Mouse (Mus musculus): Measurements from ENCODE around the gene Abhd16b. TPM values are rescaled to one million over a fixed set of nuclear protein-coding genes. Genes with fewer than 3 reads are reported as not detected.

Abhd16b gene
- total RNA-seq, 2 experiments from 2014 or later, result not detected

DNA sequence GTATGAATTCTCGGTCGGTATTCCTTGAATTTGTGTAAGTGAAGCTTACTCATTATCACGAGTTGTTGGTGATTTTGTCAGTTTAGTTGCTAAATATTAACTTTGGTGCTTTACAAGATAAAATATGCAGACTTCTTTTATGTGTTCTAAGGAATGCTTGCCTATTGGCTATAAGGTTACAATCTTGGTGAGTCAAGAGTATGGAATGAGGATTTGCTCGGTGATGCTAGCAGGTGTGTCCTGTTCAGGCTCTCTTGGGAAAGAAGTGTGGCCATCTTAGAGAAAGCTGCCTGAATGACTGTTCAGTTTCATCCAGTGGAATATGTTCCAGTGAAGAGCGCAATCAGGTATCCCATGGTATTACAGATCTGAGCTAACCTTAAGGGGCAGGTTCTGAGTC lies 32.5 kb downstream of the Abhd16b start:
- no peak for DNase-seq
- intact Hi-C loops (cut with DNase I), result loop anchor here (2.0 kb wide), 1 partner anchor 43 kb away; no protein-coding TSS in a partner anchor

DNA sequence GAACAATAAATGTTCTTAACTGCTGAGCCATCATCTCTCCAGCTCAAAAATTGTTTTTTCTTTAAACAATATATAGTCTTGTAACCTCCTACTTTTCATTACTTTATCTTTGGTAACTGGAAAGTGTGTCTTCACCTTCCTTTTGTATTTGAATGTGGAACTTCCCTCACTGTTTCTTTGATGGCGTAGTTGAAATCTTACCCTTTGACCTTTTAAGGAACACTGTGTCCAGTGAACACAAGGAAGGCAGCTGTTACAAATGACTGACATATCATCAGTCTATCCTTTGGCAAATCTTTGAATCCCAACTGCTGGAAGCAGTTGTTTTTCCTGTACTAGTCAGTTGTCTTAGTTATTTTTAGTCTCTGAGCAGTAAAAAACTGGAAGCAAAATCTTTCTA lies 36.1 kb downstream of the Abhd16b start:
- intact Hi-C loops (cut with DNase I), result no loop called here
- DNase-seq, result no peak

GRCm38 (mm10) chr2:181532589-181532988 lies 39.6 kb downstream of the Abhd16b start:
- no peak for DNase-seq
- intact Hi-C loops (cut with DNase I), result no loop called here

- DNase-seq, result no peak
- intact Hi-C loops (cut with DNase I), result no loop called here
These were observed 43.4 kb downstream of the Abhd16b start for GRCm38 (mm10) chr2:181536410-181536809.

DNA sequence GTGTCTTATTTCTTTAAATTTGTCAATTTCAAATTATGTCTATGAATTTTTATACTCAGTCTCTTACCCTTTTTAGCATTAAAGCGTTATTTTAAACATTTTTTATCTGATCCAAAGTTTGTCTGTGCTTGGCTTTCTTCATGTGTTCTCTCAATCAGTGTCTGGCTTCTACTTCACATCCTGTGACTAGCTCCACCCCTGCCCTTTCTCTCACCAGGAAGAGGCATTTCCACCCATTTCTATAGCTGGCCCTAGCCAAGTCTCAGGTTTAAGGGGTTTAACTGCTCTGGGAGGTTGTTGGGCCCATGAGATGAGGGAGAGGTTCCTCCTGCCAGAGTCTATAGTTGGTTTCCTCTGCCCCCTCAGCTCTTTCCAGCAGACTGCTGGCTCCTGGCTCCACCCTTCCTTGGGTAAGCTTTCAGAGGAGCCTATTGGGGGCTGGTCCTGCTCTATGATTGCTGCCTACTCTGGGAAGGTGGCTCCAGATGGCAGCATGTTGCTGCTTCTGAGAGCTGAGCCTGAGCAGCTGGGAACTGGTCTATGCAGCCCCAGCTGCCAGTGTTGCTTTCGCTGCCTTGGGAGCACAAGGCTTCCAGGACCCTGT lies 44.5 kb downstream of the Abhd16b start:
- peak; percentile 10 to 34 for DNase-seq
- intact Hi-C loops (cut with DNase I), result no loop called here

DNA sequence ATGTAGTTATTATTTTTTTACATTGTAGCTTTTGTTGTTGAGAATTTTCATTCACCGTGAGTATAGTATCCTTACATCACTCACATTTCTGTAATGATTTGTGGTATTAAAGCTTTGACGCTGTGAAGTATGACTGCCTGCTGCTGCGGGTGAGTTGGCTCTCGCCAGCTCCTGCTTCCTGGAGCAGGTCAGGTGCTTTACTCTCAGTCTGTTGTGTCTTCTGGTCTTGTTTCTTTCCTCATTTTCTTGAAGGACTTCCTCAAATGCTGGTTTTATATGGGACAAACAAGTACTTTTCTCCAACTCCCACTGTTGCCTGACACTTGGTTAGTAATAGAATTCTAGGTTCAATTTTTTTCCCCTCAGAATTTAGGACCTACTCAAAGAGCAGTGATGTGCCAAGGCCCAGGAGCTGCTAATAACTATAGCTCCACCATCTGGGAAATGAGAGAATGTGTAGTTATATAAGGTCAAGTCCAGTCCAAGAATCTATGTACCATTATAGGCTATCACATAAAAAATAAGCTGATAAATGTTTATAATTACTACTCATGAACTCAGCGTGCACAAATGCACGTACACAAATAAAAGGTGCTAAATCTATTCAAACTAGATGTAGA lies 48.9 kb downstream of the Abhd16b start:
- intact Hi-C loops (cut with DNase I), result no loop called here
- no peak for DNase-seq

Other genes with a start within 250 kb of the Abhd16b start
- 1 to 10 TPM; 9.0 to 9.6 TPM for gene Gmeb2, start 205.2 kb upstream of the Abhd16b start, total RNA-seq (2021)
- under 1 TPM; 0.38 to 0.53 TPM for gene Stmn3, start 178.7 kb upstream of the Abhd16b start, total RNA-seq (2021)
- 10 to 100 TPM in 1 of 2 experiments, 1 to 10 TPM in 1; 9.3 to 10.1 TPM for gene Rtel1, start 173.5 kb upstream of the Abhd16b start, total RNA-seq (2021)
- gene Zgpat, start 128.3 kb upstream of the Abhd16b start, total RNA-seq (2021), result 10 to 100 TPM; 17.6 to 22.3 TPM
- gene Arfrp1, start 127.8 kb upstream of the Abhd16b start, total RNA-seq (2021), result 10 to 100 TPM; 52.2 to 55.4 TPM
- gene Lime1, start 113.1 kb upstream of the Abhd16b start, total RNA-seq (2021), result 1 to 10 TPM; 5.1 to 6.7 TPM
- gene Zbtb46, start 33.8 kb upstream of the Abhd16b start, total RNA-seq (2021), result 10 to 100 TPM; 12.4 to 12.9 TPM
- 10 to 100 TPM; 62.9 to 67.7 TPM for gene Tpd52l2, start 3.9 kb downstream of the Abhd16b start, total RNA-seq (2021)
- gene Dnajc5, start 27.3 kb downstream of the Abhd16b start, total RNA-seq (2021), result 10 to 100 TPM; 58.4 to 68.6 TPM
- 10 to 100 TPM; 36.6 to 47.4 TPM for gene Uckl1, start 91.7 kb downstream of the Abhd16b start, total RNA-seq (2021)
- gene Prpf6, start 98.7 kb downstream of the Abhd16b start, total RNA-seq (2021), result 10 to 100 TPM; 36.0 to 38.3 TPM
- 10 to 100 TPM; 16.6 to 18.0 TPM for gene Zfp512b, start 99.6 kb downstream of the Abhd16b start, total RNA-seq (2021)
- 1 to 10 TPM; 2.3 to 2.4 TPM for gene Samd10, start 106.0 kb downstream of the Abhd16b start, total RNA-seq (2021)
- gene Gm29797, start 163.8 kb downstream of the Abhd16b start, total RNA-seq (2021), result not detected
- gene Sox18, start 178.4 kb downstream of the Abhd16b start, total RNA-seq (2021), result 10 to 100 TPM; 34.4 to 64.4 TPM
- gene Tcea2, start 187.1 kb downstream of the Abhd16b start, total RNA-seq (2021), result 1 to 10 TPM; 6.1 to 7.3 TPM
- 1 to 10 TPM; 5.7 to 7.2 TPM for gene Rgs19, start 200.8 kb downstream of the Abhd16b start, total RNA-seq (2021)
- not detected for gene Lkaaear1, start 205.2 kb downstream of the Abhd16b start, total RNA-seq (2021)
- gene Oprl1, start 221.8 kb downstream of the Abhd16b start, total RNA-seq (2021), result not detected

Data from heart, postnatal 36 days (tissue).